Mouse (Mus musculus): Measurements from ENCODE around the gene Ldb3. TPM values are rescaled to one million over a fixed set of nuclear protein-coding genes. Genes with fewer than 3 reads are reported as not detected.

The Ldb3 gene
- total and polyA plus RNA-seq, 3 experiments = 0.01 TPM; not detected in 2

DNA sequence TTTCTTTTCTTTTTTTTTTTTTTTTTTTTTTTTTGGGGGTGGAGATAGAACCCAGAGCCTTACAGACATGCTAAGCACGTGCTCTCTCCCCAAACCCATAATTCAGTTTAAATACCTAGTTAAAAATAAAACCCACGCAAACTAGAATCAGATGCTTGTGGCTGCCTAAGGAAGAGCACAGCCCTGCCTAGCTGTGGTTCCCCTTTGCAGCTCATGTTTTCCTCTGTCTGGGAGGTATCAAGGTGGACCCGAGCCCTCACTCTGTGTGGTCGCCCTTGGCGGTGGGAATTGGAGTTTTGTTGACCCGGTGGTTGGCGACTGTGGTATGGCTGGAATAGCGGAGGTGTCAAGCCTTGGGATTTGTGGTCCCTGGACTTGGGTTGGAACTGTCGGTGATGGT, 29.5 kb downstream of the Ldb3 start:
- Histone ChIP-seq H3K4me3 (ENCODE audit: control insufficient read depth in 1 of 2, insufficient read depth in 1 of 2, low read depth in 2 of 2, low read length in 2 of 2) (no peak overlapping the region), H3K27ac (ENCODE audit: control insufficient read depth, low read depth, low read length) (no peak overlapping the region), H3K27me3 (ENCODE audit: control insufficient read depth in 1 of 2, insufficient read depth in 2 of 2, low read length in 2 of 2) (0 out of 4 replicates have a peak, but pooled peaks cover 0 to 2% of the 10 kb centered on the region in 2 experiments), H3K9me3 (replicated peaks; ENCODE audit: insufficient read depth, low read length) (no peaks in the 10 kb centered on the region), H3K79me2 (ENCODE audit: control insufficient read depth, insufficient read depth, low read length, poor library complexity) (no peaks in the 10 kb centered on the region), H3K4me1 (ENCODE audit: control insufficient read depth in 1 of 2, insufficient read depth in 2 of 2, low read length in 2 of 2) (no peaks in the 10 kb centered on the region), H3K36me3 (ENCODE audit: control insufficient read depth in 1 of 2, insufficient read depth in 2 of 2, low read length in 2 of 2) (no peaks in the 10 kb centered on the region), H3K9ac (ENCODE audit: control insufficient read depth, low read depth, low read length, poor library complexity, severe bottlenecking) (no peak overlapping the region)
- TF ChIP-seq MEF2A (IDR thresholded peaks at IDR 0.05; ENCODE audit: extremely low read depth, insufficient replicate concordance, low read depth, low read length, poor library complexity, severe bottlenecking) (no peak), MYC (IDR thresholded peaks at IDR 0.05; ENCODE audit: low read depth, low read length) (no peak), ETS1 (IDR thresholded peaks at IDR 0.05; ENCODE audit: low read depth, low read length) (no peak), E2F4 (IDR thresholded peaks at IDR 0.05; ENCODE audit: borderline replicate concordance, low read depth, low read length) (no peak), TAL1 (IDR thresholded peaks at IDR 0.05; ENCODE audit: low read length) (no peak), NELFE (IDR thresholded peaks at IDR 0.05; ENCODE audit: low read depth, low read length) (no peak)
- DNase-seq (ENCODE audit: low read depth, low spot score) = no peak

DNA sequence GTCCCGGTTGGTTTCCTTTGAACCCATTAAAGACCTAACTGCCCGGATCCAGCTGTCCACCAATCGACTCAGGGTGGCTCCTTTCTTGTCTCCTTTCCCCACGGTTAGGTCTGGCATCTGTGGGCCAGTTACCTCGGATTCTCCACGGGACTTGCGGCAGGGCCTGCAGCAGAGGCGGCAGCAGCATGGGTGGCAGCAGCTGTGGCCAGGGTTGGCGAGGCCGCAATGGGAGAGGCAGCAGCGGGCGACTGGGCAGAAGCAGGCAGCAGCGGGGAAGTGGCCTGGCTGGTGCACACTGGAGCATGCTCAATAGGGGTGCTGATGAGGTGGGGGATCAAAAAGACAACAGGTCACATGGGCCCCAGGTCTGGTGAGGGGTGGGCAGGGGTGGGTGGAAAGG, 33.3 kb downstream of the Ldb3 start:
- Histone ChIP-seq H3K27me3 (ENCODE audit: control insufficient read depth in 1 of 2, insufficient read depth in 2 of 2, low read length in 2 of 2) (0 out of 4 replicates have a peak, but pooled peaks cover 0 to 2% of the 10 kb centered on the region in 2 experiments), H3K4me1 (ENCODE audit: control insufficient read depth in 1 of 2, insufficient read depth in 2 of 2, low read length in 2 of 2) (no peaks in the 10 kb centered on the region), H3K79me2 (ENCODE audit: control insufficient read depth, insufficient read depth, low read length, poor library complexity) (no peaks in the 10 kb centered on the region), H3K9ac (ENCODE audit: control insufficient read depth, low read depth, low read length, poor library complexity, severe bottlenecking) (no peak overlapping the region), H3K4me3 (ENCODE audit: control insufficient read depth in 1 of 2, insufficient read depth in 1 of 2, low read depth in 2 of 2, low read length in 2 of 2) (no peak overlapping the region), H3K27ac (ENCODE audit: control insufficient read depth, low read depth, low read length) (no peak overlapping the region), H3K36me3 (ENCODE audit: control insufficient read depth in 1 of 2, insufficient read depth in 2 of 2, low read length in 2 of 2) (no peaks in the 10 kb centered on the region), H3K9me3 (replicated peaks; ENCODE audit: insufficient read depth, low read length) (no peaks in the 10 kb centered on the region)
- no peak for DNase-seq (ENCODE audit: low read depth, low spot score)
- no peak for TF ChIP-seq USF2 (IDR thresholded peaks at IDR 0.05; ENCODE audit: borderline replicate concordance in 1 of 2, insufficient read depth in 1 of 2, low read depth in 1 of 2, low read length in 2 of 2)
- TF ChIP-seq CHD1 (IDR thresholded peaks at IDR 0.05; ENCODE audit: low read depth, low read length) = no peak
- no peak for TF ChIP-seq MAZ (IDR thresholded peaks at IDR 0.05; ENCODE audit: low read depth, low read length)
- no peak for TF ChIP-seq RCOR1 (IDR thresholded peaks at IDR 0.05; ENCODE audit: low read depth, low read length)
- no peak for TF ChIP-seq MYC (IDR thresholded peaks at IDR 0.05; ENCODE audit: low read depth, low read length)
- no peak for TF ChIP-seq EP300 (IDR thresholded peaks at IDR 0.05; ENCODE audit: low read depth in 1 of 2, low read length in 2 of 2)
- no peak for TF ChIP-seq GABPA (IDR thresholded peaks at IDR 0.05; ENCODE audit: low read depth, low read length)
- TF ChIP-seq ELF1 (IDR thresholded peaks at IDR 0.05; ENCODE audit: low read depth, low read length) = no peak
- no peak for TF ChIP-seq MAFK (IDR thresholded peaks at IDR 0.05; ENCODE audit: borderline replicate concordance, low read depth, low read length)
- TF ChIP-seq MYB (IDR thresholded peaks at IDR 0.05; ENCODE audit: low read depth, low read length) = no peak
- TF ChIP-seq TCF12 (IDR thresholded peaks at IDR 0.05; ENCODE audit: low read depth, low read length) = no peak
- TF ChIP-seq RAD21 (IDR thresholded peaks at IDR 0.05; ENCODE audit: low read depth, low read length) = no peak
- TF ChIP-seq NELFE (IDR thresholded peaks at IDR 0.05; ENCODE audit: low read depth, low read length) = no peak
- no peak for TF ChIP-seq TBP (IDR thresholded peaks at IDR 0.05; ENCODE audit: low read depth, low read length)
- no peak for TF ChIP-seq UBTF (IDR thresholded peaks at IDR 0.05; ENCODE audit: borderline replicate concordance, insufficient read depth, low read depth, low read length)
